Mouse (Mus musculus): ENCODE measurements around the gene Lcn10. TPM values are rescaled to one million over a fixed set of nuclear protein-coding genes. Genes with fewer than 3 reads are reported as not detected.
A peak's percentile ranks its signal among the peaks of the same experiment; 100 is the strongest.
"Not testable (repeated sequence)": the region's sequence is repeated elsewhere in the genome, so short reads cannot be mapped to it uniquely, and the experiment has no call there.

Lcn10 gene
- total RNA-seq, 1 experiment, result not detected

DNA sequence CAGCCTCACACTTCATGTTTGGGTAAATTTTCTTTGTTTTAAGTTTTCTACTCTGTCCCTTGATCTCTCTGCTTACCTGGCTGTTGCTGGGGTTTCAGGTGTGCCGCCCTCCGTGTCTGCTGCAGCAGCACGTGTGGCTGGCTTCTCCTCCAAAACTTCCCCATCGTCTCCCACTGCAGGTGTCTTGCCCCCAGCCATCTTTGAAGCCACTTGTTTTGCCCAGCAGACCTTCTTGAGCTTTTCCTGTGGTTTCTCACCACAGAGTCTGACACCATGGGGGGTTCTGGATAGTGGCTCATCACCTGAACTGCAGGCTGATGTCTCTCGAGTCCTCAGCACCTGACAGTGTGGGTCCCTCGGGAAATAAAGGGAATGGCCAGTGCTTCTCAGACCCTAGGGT lies 3.0 kb upstream of the Lcn10 start:
- in situ Hi-C loops (cut with MboI; ENCODE audit: low sequenced_read_pairs in 2 of 2, unreplicated experiment in 2 of 2), result no loop called here
- no peak for DNase-seq (ENCODE audit: low read depth, low spot score)
- TF ChIP-seq ZNF384 (IDR thresholded peaks at IDR 0.05; ENCODE audit: low read depth, low read length) (no peak), CHD2 (IDR thresholded peaks at IDR 0.05; ENCODE audit: low read depth, low read length) (no peak), HCFC1 (IDR thresholded peaks at IDR 0.05; ENCODE audit: borderline replicate concordance, insufficient read depth, low read length) (no peak), MAFK (IDR thresholded peaks at IDR 0.05; ENCODE audit: insufficient read depth, low read depth, low read length) (no peak), ZC3H11A (IDR thresholded peaks at IDR 0.05; ENCODE audit: borderline replicate concordance, low read depth, low read length) (no peak)
- H3K4me1 ChIP-seq (ENCODE audit: control insufficient read depth in 2 of 2, insufficient read depth in 2 of 2, low read length in 2 of 2, poor library complexity in 1 of 2), result no peaks in the 10 kb centered on the region
- H3K36me3 ChIP-seq (ENCODE audit: control insufficient read depth, insufficient read depth, low read length, poor library complexity, severe bottlenecking), result no peaks in the 10 kb centered on the region
- H3K9ac ChIP-seq (ENCODE audit: insufficient read depth, low read depth, low read length, poor library complexity, severe bottlenecking), result no peak overlapping the region
- no peak overlapping the region for H3K4me3 ChIP-seq (ENCODE audit: insufficient read depth in 1 of 2, low read depth in 1 of 2, low read length in 2 of 2, poor library complexity in 1 of 2, severe bottlenecking in 1 of 2)
- H3K9me3 ChIP-seq (ENCODE audit: control insufficient read depth, insufficient read depth, low read depth, low read length), result no peaks in the 10 kb centered on the region
- no peak overlapping the region for H3K27ac ChIP-seq (ENCODE audit: insufficient read depth, low read depth, low read length, poor library complexity, severe bottlenecking)

DNA sequence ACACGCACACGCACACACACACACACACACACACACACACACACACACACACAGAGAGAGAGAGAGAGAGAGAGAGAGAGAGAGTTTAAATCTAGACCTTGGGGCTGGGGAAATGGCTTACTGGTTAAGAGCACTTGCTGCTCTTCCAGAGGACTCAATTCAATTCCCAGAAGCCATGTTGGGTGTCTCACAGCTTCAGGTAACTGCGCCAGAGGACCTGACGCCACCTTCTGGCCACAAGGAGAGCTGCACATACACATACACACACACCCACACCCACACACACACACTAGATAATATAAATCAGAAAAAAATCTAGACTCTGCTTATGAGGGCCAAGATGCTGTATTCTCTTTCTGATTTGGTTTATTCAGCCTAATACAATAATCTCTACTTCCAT lies 4.4 kb downstream of the Lcn10 start:
- Histone ChIP-seq H3K4me1 (ENCODE audit: control insufficient read depth in 2 of 2, insufficient read depth in 2 of 2, low read length in 2 of 2, poor library complexity in 1 of 2) (no peaks in the 10 kb centered on the region), H3K9me3 (ENCODE audit: control insufficient read depth, insufficient read depth, low read depth, low read length) (no peaks in the 10 kb centered on the region), H3K36me3 (ENCODE audit: control insufficient read depth, insufficient read depth, low read length, poor library complexity, severe bottlenecking) (no peaks in the 10 kb centered on the region), H3K27ac (ENCODE audit: insufficient read depth, low read depth, low read length, poor library complexity, severe bottlenecking) (no peak overlapping the region), H3K9ac (ENCODE audit: insufficient read depth, low read depth, low read length, poor library complexity, severe bottlenecking) (no peak overlapping the region), H3K4me3 (ENCODE audit: insufficient read depth in 1 of 2, low read depth in 1 of 2, low read length in 2 of 2, poor library complexity in 1 of 2, severe bottlenecking in 1 of 2) (no peak overlapping the region)
- no peak for DNase-seq (ENCODE audit: low read depth, low spot score)
- in situ Hi-C loops (cut with MboI; ENCODE audit: low sequenced_read_pairs in 2 of 2, unreplicated experiment in 2 of 2), result no loop called here
- TF ChIP-seq CHD2 (IDR thresholded peaks at IDR 0.05; ENCODE audit: low read depth, low read length) (no peak), HCFC1 (IDR thresholded peaks at IDR 0.05; ENCODE audit: borderline replicate concordance, insufficient read depth, low read length) (no peak), ZC3H11A (IDR thresholded peaks at IDR 0.05; ENCODE audit: borderline replicate concordance, low read depth, low read length) (no peak), MAFK (IDR thresholded peaks at IDR 0.05; ENCODE audit: insufficient read depth, low read depth, low read length) (no peak), ZNF384 (IDR thresholded peaks at IDR 0.05; ENCODE audit: low read depth, low read length) (no peak)

DNA sequence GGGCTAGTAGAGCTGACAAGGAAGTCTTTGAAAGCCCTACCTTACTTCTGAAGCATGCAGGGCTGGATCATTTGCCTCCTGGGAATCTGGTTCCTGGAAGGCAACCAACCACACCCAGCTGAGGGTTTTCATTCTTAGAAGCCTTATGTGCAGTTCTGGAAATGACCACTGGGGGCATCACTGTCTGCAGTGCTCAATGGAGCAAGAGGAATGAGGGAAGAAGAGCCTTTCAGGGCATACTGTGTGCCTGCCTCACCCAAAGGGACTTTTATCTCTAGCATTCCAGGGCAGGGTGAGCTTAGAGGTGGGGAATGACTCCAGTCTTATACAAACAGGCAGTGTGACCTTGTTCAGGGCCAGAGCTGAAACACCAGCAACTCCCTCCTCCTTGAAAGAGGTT lies 12.1 kb downstream of the Lcn10 start:
- Histone ChIP-seq H3K36me3 (ENCODE audit: control insufficient read depth, insufficient read depth, low read length, poor library complexity, severe bottlenecking) (no peaks in the 10 kb centered on the region), H3K27ac (ENCODE audit: insufficient read depth, low read depth, low read length, poor library complexity, severe bottlenecking) (no peak overlapping the region), H3K4me1 (ENCODE audit: control insufficient read depth in 2 of 2, insufficient read depth in 2 of 2, low read length in 2 of 2, poor library complexity in 1 of 2) (no peaks in the 10 kb centered on the region), H3K4me3 (ENCODE audit: insufficient read depth in 1 of 2, low read depth in 1 of 2, low read length in 2 of 2, poor library complexity in 1 of 2, severe bottlenecking in 1 of 2) (no peak overlapping the region), H3K9me3 (ENCODE audit: control insufficient read depth, insufficient read depth, low read depth, low read length) (no peaks in the 10 kb centered on the region), H3K9ac (ENCODE audit: insufficient read depth, low read depth, low read length, poor library complexity, severe bottlenecking) (no peak overlapping the region)
- in situ Hi-C loops (cut with MboI; ENCODE audit: low sequenced_read_pairs in 2 of 2, unreplicated experiment in 2 of 2), result no loop called here
- DNase-seq (ENCODE audit: low read depth, low spot score), result peak; percentile 96
- TF ChIP-seq ZNF384 (IDR thresholded peaks at IDR 0.05; ENCODE audit: low read depth, low read length), result no peak
- TF ChIP-seq CHD2 (IDR thresholded peaks at IDR 0.05; ENCODE audit: low read depth, low read length), result no peak
- no peak for TF ChIP-seq HCFC1 (IDR thresholded peaks at IDR 0.05; ENCODE audit: borderline replicate concordance, insufficient read depth, low read length)
- no peak for TF ChIP-seq MAFK (IDR thresholded peaks at IDR 0.05; ENCODE audit: insufficient read depth, low read depth, low read length)
- no peak for TF ChIP-seq ZC3H11A (IDR thresholded peaks at IDR 0.05; ENCODE audit: borderline replicate concordance, low read depth, low read length)

DNA sequence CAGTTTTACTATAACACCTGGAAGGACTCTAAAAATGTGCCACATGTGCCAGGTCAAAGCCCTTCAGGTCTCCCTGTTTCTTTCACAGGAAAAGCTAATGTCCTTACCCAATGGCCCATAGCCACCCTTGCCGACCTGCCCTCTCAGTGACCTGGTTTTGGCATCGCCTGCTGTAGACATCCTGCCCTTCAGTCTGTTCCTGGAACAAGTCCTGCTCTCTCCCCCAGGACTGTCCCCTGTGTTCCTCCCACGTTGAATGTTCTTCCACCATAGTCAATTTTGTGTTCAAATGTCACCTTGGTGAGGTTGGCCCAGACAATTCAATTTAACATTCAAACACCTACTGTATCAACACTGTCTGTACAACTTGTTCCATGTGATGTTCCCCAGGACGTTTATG lies 14.4 kb downstream of the Lcn10 start:
- Histone ChIP-seq H3K4me1 (ENCODE audit: control insufficient read depth in 2 of 2, insufficient read depth in 2 of 2, low read length in 2 of 2, poor library complexity in 1 of 2) (no peaks in the 10 kb centered on the region), H3K9me3 (ENCODE audit: control insufficient read depth, insufficient read depth, low read depth, low read length) (no peaks in the 10 kb centered on the region), H3K36me3 (ENCODE audit: control insufficient read depth, insufficient read depth, low read length, poor library complexity, severe bottlenecking) (no peaks in the 10 kb centered on the region), H3K27ac (ENCODE audit: insufficient read depth, low read depth, low read length, poor library complexity, severe bottlenecking) (no peak overlapping the region), H3K4me3 (ENCODE audit: insufficient read depth in 1 of 2, low read depth in 1 of 2, low read length in 2 of 2, poor library complexity in 1 of 2, severe bottlenecking in 1 of 2) (no peak overlapping the region), H3K9ac (ENCODE audit: insufficient read depth, low read depth, low read length, poor library complexity, severe bottlenecking) (no peak overlapping the region)
- TF ChIP-seq MAFK (IDR thresholded peaks at IDR 0.05; ENCODE audit: insufficient read depth, low read depth, low read length) (no peak), ZNF384 (IDR thresholded peaks at IDR 0.05; ENCODE audit: low read depth, low read length) (no peak), CHD2 (IDR thresholded peaks at IDR 0.05; ENCODE audit: low read depth, low read length) (no peak), ZC3H11A (IDR thresholded peaks at IDR 0.05; ENCODE audit: borderline replicate concordance, low read depth, low read length) (no peak), HCFC1 (IDR thresholded peaks at IDR 0.05; ENCODE audit: borderline replicate concordance, insufficient read depth, low read length) (no peak)
- no peak for DNase-seq (ENCODE audit: low read depth, low spot score)
- in situ Hi-C loops (cut with MboI; ENCODE audit: low sequenced_read_pairs in 2 of 2, unreplicated experiment in 2 of 2), result no loop called here

DNA sequence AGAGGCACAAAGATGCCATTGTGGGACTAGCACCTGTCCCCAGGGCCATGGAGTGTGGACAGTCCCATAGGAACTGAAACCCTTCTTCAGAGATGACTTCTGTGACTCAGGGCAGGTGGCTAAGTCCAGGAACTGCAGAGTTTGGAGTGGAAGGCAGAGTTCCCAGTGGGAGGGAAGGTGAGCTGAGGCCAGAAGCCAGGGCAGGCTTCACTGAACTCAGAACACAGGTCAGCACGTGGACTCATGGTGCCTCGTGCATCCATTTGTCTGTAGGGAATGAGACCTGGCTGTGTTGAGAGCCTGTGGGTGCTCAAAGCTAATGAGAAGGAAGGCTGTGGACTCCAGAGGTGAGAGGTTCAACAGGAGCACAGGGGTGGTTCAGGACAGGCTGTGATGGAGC lies 16.2 kb downstream of the Lcn10 start:
- Histone ChIP-seq H3K4me3 (ENCODE audit: insufficient read depth in 1 of 2, low read depth in 1 of 2, low read length in 2 of 2, poor library complexity in 1 of 2, severe bottlenecking in 1 of 2) (no peak overlapping the region), H3K27ac (ENCODE audit: insufficient read depth, low read depth, low read length, poor library complexity, severe bottlenecking) (no peak overlapping the region), H3K36me3 (ENCODE audit: control insufficient read depth, insufficient read depth, low read length, poor library complexity, severe bottlenecking) (no peaks in the 10 kb centered on the region), H3K9ac (ENCODE audit: insufficient read depth, low read depth, low read length, poor library complexity, severe bottlenecking) (no peak overlapping the region), H3K4me1 (ENCODE audit: control insufficient read depth in 2 of 2, insufficient read depth in 2 of 2, low read length in 2 of 2, poor library complexity in 1 of 2) (no peaks in the 10 kb centered on the region), H3K9me3 (ENCODE audit: control insufficient read depth, insufficient read depth, low read depth, low read length) (no peaks in the 10 kb centered on the region)
- no peak for TF ChIP-seq CHD2 (IDR thresholded peaks at IDR 0.05; ENCODE audit: low read depth, low read length)
- no peak for TF ChIP-seq HCFC1 (IDR thresholded peaks at IDR 0.05; ENCODE audit: borderline replicate concordance, insufficient read depth, low read length)
- TF ChIP-seq MAFK (IDR thresholded peaks at IDR 0.05; ENCODE audit: insufficient read depth, low read depth, low read length), result no peak
- no peak for TF ChIP-seq ZNF384 (IDR thresholded peaks at IDR 0.05; ENCODE audit: low read depth, low read length)
- TF ChIP-seq ZC3H11A (IDR thresholded peaks at IDR 0.05; ENCODE audit: borderline replicate concordance, low read depth, low read length), result no peak
- in situ Hi-C loops (cut with MboI; ENCODE audit: low sequenced_read_pairs in 2 of 2, unreplicated experiment in 2 of 2), result no loop called here
- no peak for DNase-seq (ENCODE audit: low read depth, low spot score)

DNA sequence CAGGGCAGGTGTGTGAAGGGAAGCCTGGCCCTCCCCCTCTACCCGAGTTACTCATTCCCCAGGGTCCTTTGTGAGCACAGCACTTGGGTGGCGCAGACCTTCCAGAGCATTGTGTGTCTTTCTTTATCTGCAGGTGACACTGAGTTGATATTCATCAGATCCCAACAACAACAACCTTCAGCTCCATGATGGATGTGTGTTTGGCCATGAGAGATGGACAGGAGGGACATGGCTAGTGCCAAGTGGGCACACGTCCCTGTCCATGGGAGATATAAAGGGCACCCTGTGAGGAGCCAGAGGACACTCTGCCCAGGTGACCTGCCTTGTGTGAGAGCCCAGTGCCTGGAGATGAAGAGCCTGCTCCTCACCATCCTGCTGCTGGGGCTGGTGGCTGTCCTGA lies 17.2 kb downstream of the Lcn10 start, which contains the start of gene Obp2a:
Gene Obp2a (plus strand): TSS at position 301 of the 400 bp plus-strand sequence.
- H3K27ac ChIP-seq (ENCODE audit: insufficient read depth, low read depth, low read length, poor library complexity, severe bottlenecking); H3K9me3 ChIP-seq (ENCODE audit: control insufficient read depth, insufficient read depth, low read depth, low read length); H3K36me3 ChIP-seq (ENCODE audit: control insufficient read depth, insufficient read depth, low read length, poor library complexity, severe bottlenecking); H3K9ac ChIP-seq (ENCODE audit: insufficient read depth, low read depth, low read length, poor library complexity, severe bottlenecking); in situ Hi-C loops (cut with MboI; ENCODE audit: low sequenced_read_pairs in 2 of 2, unreplicated experiment in 2 of 2); DNase-seq (ENCODE audit: low read depth, low spot score); H3K4me1 ChIP-seq (ENCODE audit: control insufficient read depth in 2 of 2, insufficient read depth in 2 of 2, low read length in 2 of 2, poor library complexity in 1 of 2); H3K4me3 ChIP-seq (ENCODE audit: insufficient read depth in 1 of 2, low read depth in 1 of 2, low read length in 2 of 2, poor library complexity in 1 of 2, severe bottlenecking in 1 of 2): not testable (repeated sequence)

All from ES-E14 (cell line).